Mouse (Mus musculus): ENCODE results near the gene H2al1m. TPM values are rescaled to one million over a fixed set of nuclear protein-coding genes. Genes with fewer than 3 reads are reported as not detected.
"Not testable (repeated sequence)": the region's sequence is repeated elsewhere in the genome, so short reads cannot be mapped to it uniquely, and the experiment has no call there.

H2al1m gene
- not detected for total RNA-seq (2021)
- long read RNA-seq, experiment 1 = 0 reads
- long read RNA-seq, experiment 2 = 0 reads

DNA sequence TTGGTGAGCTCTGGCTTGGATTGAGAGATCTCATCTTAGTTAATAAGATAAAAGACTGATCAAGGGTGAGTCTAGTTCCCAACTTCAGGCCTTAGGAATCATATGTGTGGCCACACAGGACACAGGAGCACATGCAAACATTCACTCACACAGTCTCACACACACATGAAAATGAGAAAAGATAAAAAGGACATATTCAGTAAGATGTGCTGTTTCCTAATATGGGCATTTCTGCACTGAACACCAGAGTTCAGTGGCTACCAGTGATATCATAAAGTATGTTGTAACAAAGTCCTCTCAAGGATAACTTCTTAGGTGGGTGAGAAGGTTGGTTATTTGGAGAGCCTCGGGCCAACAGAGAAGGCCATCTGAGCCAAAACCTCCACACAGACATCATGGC is at the start of gene H2al1m:
Gene H2al1m, plus strand, starts transcription at position 301 of the 400 bp plus-strand sequence.
- intact Hi-C loops (cut with DNase I); H3K27ac ChIP-seq; DNase-seq (ENCODE audit: extremely low spot score in 1 of 2, low spot score in 2 of 2); H3K4me3 ChIP-seq: not testable (repeated sequence)

DNA sequence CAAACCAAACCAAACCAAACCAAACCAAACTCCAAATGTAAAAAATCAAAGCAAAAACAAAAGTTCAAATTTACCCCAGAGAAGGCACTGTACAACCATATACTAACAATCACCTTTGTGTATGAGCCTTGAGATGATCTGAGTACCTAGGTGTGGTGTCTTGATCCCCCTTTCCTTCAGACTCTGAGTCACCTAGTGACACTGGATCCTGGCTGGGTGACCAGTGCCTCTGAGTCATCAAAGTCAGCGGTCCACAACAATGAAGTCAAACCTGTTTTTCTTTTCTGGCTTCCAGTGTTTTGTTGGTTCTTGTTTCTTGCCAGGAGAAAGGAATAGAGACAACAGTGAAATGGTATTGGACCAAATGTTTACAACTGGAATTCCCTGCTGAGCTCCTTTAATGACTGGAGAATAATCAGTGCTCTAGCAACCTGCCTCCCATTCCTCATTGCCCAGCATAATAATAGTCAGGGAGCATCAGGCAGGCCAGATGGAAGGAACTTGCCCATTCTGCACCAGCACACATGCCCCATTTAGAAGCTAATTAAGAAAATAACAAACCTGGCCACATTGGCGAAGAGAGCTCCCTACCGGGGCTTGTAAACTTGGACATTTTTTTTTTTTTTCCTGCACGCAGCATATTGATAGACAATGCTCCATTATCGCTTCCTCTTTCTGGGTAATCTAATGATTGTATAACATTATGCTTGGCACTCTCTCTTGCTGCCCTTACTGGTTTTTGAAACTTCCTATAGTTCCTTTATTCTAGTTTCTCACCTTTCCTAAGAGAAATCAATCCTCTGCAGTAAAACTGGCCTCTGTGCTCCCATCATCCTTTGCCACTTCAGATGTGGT is 42.6 kb upstream of the H2al1m start:
- no peak for DNase-seq (ENCODE audit: extremely low spot score in 1 of 2, low spot score in 2 of 2)
- TF ChIP-seq CTCF (IDR thresholded peaks at IDR 0.05) = no peak
- no peak overlapping the region for H3K4me3 ChIP-seq
- no peak overlapping the region for H3K27ac ChIP-seq
- intact Hi-C loops (cut with DNase I) = no loop called here

DNA sequence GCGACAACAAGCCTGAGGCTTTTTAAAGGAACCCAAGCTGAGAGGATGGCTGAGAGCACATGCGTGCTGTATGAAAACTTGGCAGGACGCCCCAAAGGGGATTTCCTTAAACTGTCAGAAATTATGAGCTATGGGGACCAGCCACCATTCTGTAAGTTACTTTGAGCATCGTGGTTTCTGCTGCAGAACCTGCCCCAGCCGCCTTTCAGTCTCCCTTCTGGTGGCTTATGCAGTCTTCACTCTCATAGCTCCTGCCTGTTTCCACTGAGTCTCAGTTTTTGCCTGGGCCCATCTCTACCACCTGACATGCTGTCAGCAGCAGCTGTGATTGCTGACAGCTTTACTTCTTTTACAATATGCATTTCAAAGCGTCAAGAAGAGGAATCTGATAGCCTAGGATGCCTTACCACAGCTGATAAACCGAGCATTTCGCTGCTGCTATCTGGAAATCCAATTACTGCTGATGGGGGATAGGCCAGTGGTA is 40.1 kb upstream of the H2al1m start:
- no peak for TF ChIP-seq CTCF (IDR thresholded peaks at IDR 0.05)
- intact Hi-C loops (cut with DNase I) = no loop called here
- no peak overlapping the region for H3K4me3 ChIP-seq
- H3K27ac ChIP-seq = no peak overlapping the region
- DNase-seq (ENCODE audit: extremely low spot score in 1 of 2, low spot score in 2 of 2) = no peak

DNA sequence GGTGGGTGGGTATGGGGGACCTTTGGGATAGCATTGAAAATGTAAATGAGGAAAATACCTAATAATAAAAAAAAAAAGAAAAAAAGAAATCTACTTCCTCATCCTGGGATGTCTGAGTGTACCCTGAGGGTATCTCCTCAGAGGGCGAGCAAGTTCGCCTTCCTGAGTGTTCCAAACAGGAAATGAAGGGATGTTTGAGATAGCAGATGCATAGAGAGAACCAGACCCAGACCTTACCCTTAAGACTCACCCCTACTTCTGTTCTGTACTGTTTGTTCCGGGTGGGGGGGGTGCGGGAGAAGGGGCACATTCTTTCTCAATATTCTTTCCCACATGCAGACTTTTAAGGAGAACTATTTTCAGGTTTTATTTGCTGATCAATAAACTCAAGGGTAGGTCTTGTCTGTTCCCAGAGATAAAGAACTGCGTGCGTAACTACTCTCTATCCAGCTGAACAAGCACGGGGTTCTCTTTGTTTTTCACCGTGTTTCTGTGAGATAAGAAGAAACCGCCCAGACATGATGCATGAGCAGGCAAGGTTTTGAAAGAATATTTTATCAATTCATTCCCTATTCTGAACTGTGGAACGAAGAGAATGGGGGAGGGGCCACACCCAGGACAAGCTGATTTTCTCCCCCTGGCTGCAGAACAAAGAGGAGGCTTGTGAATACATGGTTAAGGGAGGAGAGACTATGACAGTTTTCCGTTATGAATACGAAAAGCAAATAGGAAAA is 38.8 kb upstream of the H2al1m start:
- intact Hi-C loops (cut with DNase I) = no loop called here
- DNase-seq (ENCODE audit: extremely low spot score in 1 of 2, low spot score in 2 of 2) = no peak
- no peak; the same call in 1 of the 2 replicates for TF ChIP-seq CTCF (IDR thresholded peaks at IDR 0.05)
- H3K27ac ChIP-seq = no peak overlapping the region
- H3K4me3 ChIP-seq = no peak overlapping the region

DNA sequence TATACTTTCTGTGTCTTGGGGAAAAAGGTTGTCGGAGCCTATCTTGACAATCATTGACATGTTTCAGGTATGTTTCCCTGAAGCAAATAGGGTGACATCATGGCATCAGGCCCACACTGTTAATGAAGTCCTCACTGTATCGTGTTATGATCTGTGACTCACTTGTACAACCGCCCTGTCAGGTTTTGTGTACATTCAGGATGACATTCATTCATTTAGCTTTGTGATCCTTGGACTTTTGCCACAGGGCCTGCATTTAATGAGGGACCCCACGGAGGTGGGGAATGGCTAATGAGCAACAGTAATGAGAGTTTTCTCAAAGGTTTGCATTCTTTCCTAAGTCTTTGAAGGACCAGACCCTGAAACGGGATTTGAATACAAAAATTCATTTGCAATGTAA is 34.7 kb upstream of the H2al1m start:
- DNase-seq (ENCODE audit: extremely low spot score in 1 of 2, low spot score in 2 of 2) = no peak
- H3K4me3 ChIP-seq = no peak overlapping the region
- no peak overlapping the region for H3K27ac ChIP-seq
- no peak for TF ChIP-seq CTCF (IDR thresholded peaks at IDR 0.05)
- intact Hi-C loops (cut with DNase I) = no loop called here

DNA sequence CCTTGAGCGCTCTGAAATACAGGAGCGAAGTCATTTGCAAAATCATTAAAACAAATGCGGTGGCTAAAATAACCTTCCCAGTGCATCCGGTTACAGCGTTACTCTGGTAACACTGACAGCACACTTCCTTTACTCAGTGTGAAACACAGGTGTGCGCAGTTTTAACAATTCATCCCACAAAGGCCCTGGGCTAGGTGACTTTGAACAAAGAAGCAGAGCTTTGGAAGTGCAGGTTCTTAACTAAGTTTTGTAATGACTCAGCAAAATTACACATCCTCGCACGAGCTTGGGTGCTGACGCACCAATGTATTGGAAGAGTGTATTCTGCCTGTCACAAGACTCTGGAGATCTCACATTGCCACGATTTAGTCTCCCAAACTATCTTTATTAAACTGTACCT is 29.6 kb upstream of the H2al1m start:
- no peak overlapping the region for H3K4me3 ChIP-seq
- H3K27ac ChIP-seq = no peak overlapping the region
- no peak for DNase-seq (ENCODE audit: extremely low spot score in 1 of 2, low spot score in 2 of 2)
- no peak for TF ChIP-seq CTCF (IDR thresholded peaks at IDR 0.05)
- intact Hi-C loops (cut with DNase I) = no loop called here

DNA sequence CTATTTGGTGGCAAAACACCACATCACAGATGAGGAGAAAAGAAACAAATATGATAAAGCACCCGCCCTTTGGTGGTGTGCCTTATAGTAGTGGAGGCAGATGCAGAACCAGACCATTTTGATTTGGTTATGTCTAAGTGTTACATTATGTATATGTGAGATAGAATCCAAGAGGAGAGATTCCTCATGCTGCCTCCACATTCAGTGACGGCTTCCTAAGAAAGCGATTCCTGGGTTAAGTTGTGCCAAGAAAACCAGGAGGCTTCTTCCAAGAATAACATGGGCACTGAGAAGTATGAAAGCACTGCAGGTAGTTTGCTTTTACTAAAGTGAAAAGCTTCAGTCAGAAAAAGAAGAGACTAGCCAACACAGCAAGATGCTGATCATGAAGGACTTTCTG is 28.7 kb upstream of the H2al1m start:
- DNase-seq (ENCODE audit: extremely low spot score in 1 of 2, low spot score in 2 of 2) = no peak
- H3K4me3 ChIP-seq = no peak overlapping the region
- no peak overlapping the region for H3K27ac ChIP-seq
- TF ChIP-seq CTCF (IDR thresholded peaks at IDR 0.05) = no peak
- intact Hi-C loops (cut with DNase I) = no loop called here

DNA sequence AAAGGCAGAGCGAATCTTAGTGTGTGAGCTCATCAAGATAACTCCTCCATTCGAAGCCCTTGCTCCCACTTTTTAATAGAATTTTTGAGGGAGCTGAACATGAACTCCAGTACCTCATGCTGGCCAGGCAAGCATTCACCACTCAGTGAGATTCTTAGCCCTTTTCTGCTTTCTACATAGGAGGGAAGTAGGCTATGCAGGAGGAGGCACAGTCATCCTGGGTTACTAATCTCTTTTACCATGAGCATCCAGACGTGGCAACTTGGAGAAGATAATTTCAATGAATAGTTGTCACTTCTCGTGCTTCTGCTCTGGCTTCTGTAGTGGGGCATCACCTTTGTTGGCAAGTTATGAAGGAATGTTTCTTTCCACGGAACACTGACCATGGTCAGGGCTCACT is 26.8 kb upstream of the H2al1m start, which contains the start of gene Gm14862:
Gene Gm14862, minus strand, starts transcription at position 134 of the 400 bp plus-strand sequence.
- Histone ChIP-seq H3K4me3 (no peak within 1 kb of the TSS), H3K27ac (no peak within 1 kb of the TSS)
- no peak for DNase-seq (ENCODE audit: extremely low spot score in 1 of 2, low spot score in 2 of 2)
- no peak for TF ChIP-seq CTCF (IDR thresholded peaks at IDR 0.05)
- intact Hi-C loops (cut with DNase I) = no loop called here

DNA sequence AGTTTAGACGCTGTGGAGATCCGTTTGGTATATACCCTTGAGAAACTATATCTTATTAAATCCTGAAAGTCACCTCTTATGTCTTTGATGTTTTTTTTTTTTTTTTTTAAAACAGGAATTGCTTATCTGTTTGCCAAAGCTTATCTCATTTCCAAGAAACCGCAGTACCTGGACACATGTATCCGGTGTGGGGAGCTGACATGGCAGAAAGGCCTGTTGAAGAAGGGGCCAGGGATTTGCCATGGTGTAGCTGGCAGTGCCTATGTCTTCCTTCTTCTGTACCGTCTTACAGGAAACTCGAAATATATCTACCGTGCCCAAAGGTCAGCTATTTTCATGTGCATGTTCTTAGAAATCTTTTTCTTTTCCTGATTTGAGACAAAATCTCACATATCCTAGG is 25.7 kb upstream of the H2al1m start:
- intact Hi-C loops (cut with DNase I) = no loop called here
- H3K4me3 ChIP-seq = no peak overlapping the region
- DNase-seq (ENCODE audit: extremely low spot score in 1 of 2, low spot score in 2 of 2) = no peak
- no peak overlapping the region for H3K27ac ChIP-seq
- no peak for TF ChIP-seq CTCF (IDR thresholded peaks at IDR 0.05)

DNA sequence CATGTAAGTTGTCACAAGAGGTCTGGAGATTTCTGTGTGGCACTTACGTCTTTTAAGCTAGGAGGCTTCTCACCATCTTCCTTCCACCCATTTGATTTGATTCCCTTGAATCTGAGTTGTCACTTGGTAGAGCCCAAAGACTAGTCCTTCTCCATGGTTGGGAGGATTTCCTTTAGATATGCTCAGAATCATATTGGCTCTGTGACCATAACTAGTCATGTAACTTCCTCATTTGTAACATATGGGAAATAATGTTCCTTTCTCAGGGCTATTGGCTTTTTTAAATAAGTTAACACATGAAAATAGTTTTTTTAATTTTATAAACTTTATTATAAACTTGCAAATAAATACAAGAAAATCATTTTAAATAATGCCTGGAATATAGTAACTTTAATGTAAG is 24.3 kb upstream of the H2al1m start:
- intact Hi-C loops (cut with DNase I) = no loop called here
- no peak for TF ChIP-seq CTCF (IDR thresholded peaks at IDR 0.05)
- H3K27ac ChIP-seq = no peak overlapping the region
- DNase-seq (ENCODE audit: extremely low spot score in 1 of 2, low spot score in 2 of 2) = no peak
- no peak overlapping the region for H3K4me3 ChIP-seq

DNA sequence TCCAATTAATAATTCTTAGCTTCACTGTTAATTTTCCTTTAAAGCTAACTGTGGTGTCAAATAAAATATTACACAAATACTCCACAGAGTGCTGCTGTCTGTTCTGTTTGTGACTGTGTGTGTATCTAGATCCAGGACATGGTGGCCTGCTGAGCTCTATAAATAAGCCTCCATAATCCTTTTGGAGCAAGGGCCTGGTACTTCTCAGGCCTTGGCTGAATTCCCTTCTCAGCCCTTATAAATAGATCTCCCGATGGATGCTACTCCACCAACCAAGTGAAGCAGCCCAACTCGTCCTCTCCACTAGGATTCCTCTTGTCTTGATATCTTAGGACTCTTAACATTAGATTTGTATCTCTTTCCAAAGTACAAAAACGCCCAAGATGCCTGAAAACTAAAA is 12.5 kb upstream of the H2al1m start:
- no peak overlapping the region for H3K27ac ChIP-seq
- H3K4me3 ChIP-seq = no peak overlapping the region
- TF ChIP-seq CTCF (IDR thresholded peaks at IDR 0.05) = no peak
- no peak for DNase-seq (ENCODE audit: extremely low spot score in 1 of 2, low spot score in 2 of 2)
- intact Hi-C loops (cut with DNase I) = no loop called here

DNA sequence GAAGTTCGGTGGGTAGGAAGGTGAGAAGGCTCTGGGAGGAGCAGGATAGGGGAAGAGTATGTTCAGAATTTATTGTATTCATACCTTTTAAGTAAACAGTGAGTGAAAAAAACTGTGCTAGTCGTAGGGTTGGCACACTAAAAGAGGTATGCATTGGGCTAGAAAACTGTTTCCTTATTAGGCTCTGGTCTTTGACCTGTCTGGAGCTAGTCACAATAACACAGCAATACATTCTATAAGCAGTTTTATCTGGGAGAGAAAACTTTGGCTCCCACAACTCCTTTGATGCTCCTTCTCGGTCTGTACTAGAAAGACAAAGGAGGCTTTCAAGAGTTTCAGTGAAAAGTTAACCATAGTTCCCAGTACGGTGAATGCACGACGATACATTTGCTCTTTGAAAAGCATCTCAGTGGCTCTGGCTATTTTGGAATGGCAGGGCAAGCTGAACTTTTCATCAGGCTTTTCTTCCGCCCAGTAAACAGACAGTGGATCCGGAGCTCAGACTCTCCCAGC is 11.6 kb upstream of the H2al1m start:
- H3K27ac ChIP-seq = 0 out of 2 replicates have a peak overlapping the region, but pooled peaks have one; percentile 64
- intact Hi-C loops (cut with DNase I) = no loop called here
- no peak for TF ChIP-seq CTCF (IDR thresholded peaks at IDR 0.05)
- H3K4me3 ChIP-seq = peak overlapping the region; percentile 61
- DNase-seq (ENCODE audit: extremely low spot score in 1 of 2, low spot score in 2 of 2) = no peak

All from left cerebral cortex, adult 2 months (tissue).